Mouse (Mus musculus) intestine, postnatal 0 days (tissue): Measurements from ENCODE around the gene 1700016H13Rik. TPM values are rescaled to one million over a fixed set of nuclear protein-coding genes. Genes with fewer than 3 reads are reported as not detected.

ENCODE experiments used
- ATAC-seq: fragments of 200-750 bp; cut with Nextera tagmentation; 2 replicates; pipeline ENCODE4 v1.8.0; 2017; ENCODE audit warnings: mild to moderate bottlenecking, moderate TSS enrichment, moderate library complexity
- H3K27ac ChIP-seq: fragments of 300-500 bp; sonication (generic); 2 replicates; pipeline ENCODE4 v1.5.1; 2014; ENCODE audit warnings: mild to moderate bottlenecking, low read depth, low read length, moderate library complexity
- H3K27me3 ChIP-seq: fragments of 300-500 bp; sonication (generic); replicated peaks from 2 replicates; pipeline ENCODE4 v1.6.1; 2014; ENCODE audit warnings: low read length, mixed read lengths; ENCODE audit not compliant: control insufficient read depth, insufficient read depth
- H3K36me3 ChIP-seq: fragments of 300-500 bp; sonication (generic); 2 replicates; pipeline ENCODE4 v1.6.1; 2014; ENCODE audit warnings: mild to moderate bottlenecking, moderate library complexity; ENCODE audit not compliant: control insufficient read depth, insufficient read depth
- H3K4me1 ChIP-seq: fragments of 300-500 bp; sonication (generic); replicated peaks from 2 replicates; pipeline ENCODE4 v1.6.1; 2014; ENCODE audit warnings: antibody characterized with exemption, low read length, mixed read lengths; ENCODE audit not compliant: control insufficient read depth, insufficient read depth
- H3K4me2 ChIP-seq: fragments of 300-500 bp; sonication (generic); replicated peaks from 2 replicates; pipeline ENCODE4 v1.6.1; 2014; ENCODE audit warnings: low read depth, mild to moderate bottlenecking, moderate library complexity
- H3K4me3 ChIP-seq: fragments of 300-500 bp; sonication (generic); 2 replicates; pipeline ENCODE4 v1.5.1; 2014; ENCODE audit warnings: low read depth, low read length
- H3K9ac ChIP-seq: fragments of 300-500 bp; sonication (generic); 2 replicates; pipeline ENCODE4 v1.6.1; 2014; ENCODE audit warnings: mild to moderate bottlenecking, low read depth, low read length
- H3K9me3 ChIP-seq: fragments of 300-500 bp; sonication (generic); 2 replicates; pipeline ENCODE4 v1.6.1; 2016; ENCODE audit warnings: mixed run types; ENCODE audit not compliant: control insufficient read depth
- CTCF ChIP-seq: sonication (generic); IDR thresholded peaks from 2 replicates; pipeline ENCODE4 v1.5.1; 2016; ENCODE audit warnings: low read depth, mild to moderate bottlenecking, control low read depth, antibody characterized with exemption, moderate library complexity
- WGBS: fragments of 180-500 bp; shearing (Covaris S2); extraction: QIAGEN DNeasy Blood & Tissue Kit; methylation state at CpG from one replicate; pipeline ENCODE4 v1.1.7; 2014; 5-methylcytosine and 5-hydroxymethylcytosine counted together
- polyA plus RNA-seq: library from polyadenylated mRNA; unstranded; fragments of >200 nt; fragmentation: Nextera tagmentation; extraction: Ambion mirVana; gene quantifications from 2 replicates; pipeline ENCODE4 v1.2.1, GENCODE M21; 2015

Gene 1700016H13Rik
- polyA plus RNA-seq, 1 experiment from 2014 or later = 0.23 TPM

GRCm38 (mm10) chr5:103637162-103637561, 18.6 kb downstream of the 1700016H13Rik start:
- no peak overlapping the region for H3K4me2 ChIP-seq
- H3K27me3 ChIP-seq = no peaks in the 10 kb centered on the region
- no peak for ATAC-seq
- 87% methylated on average over 2 of the region's 2 CpGs for WGBS
- H3K4me3 ChIP-seq = no peak overlapping the region
- H3K9me3 ChIP-seq = no peaks in the 10 kb centered on the region
- H3K36me3 ChIP-seq = no peaks in the 10 kb centered on the region
- no peaks in the 10 kb centered on the region for H3K4me1 ChIP-seq
- H3K9ac ChIP-seq = no peak overlapping the region
- H3K27ac ChIP-seq = no peak overlapping the region
- no peak for TF ChIP-seq CTCF

GRCm38 (mm10) chr5:103629854-103630580, 25.8 kb downstream of the 1700016H13Rik start:
- Histone ChIP-seq H3K9ac (no peak overlapping the region), H3K4me2 (no peak overlapping the region), H3K4me3 (no peak overlapping the region), H3K36me3 (no peaks in the 10 kb centered on the region), H3K27me3 (no peaks in the 10 kb centered on the region), H3K4me1 (no peaks in the 10 kb centered on the region), H3K27ac (no peak overlapping the region), H3K9me3 (no peaks in the 10 kb centered on the region)
- no peak for ATAC-seq
- WGBS = 68% methylated on average over 9 of the region's 9 CpGs
- TF ChIP-seq CTCF = 0 out of 2 replicates have a peak, but pooled peaks have one; percentile 1

- TF ChIP-seq CTCF = no peak
- H3K27ac ChIP-seq = 0 out of 2 replicates have a peak within 1 kb of the TSS, but pooled peaks have one; percentile 23
- ATAC-seq = peak; percentile 60
These were observed 26.6 kb downstream of the 1700016H13Rik start, which contains the start of gene Slc10a6 for GRCm38 (mm10) chr5:103629111-103629764. Slc10a6 (minus strand) TSS chr5:103629403.

GRCm38 (mm10) chr5:103628499-103628898, 27.3 kb downstream of the 1700016H13Rik start:
- ATAC-seq = no peak
- no peaks in the 10 kb centered on the region for H3K27me3 ChIP-seq
- no peak overlapping the region for H3K4me2 ChIP-seq
- no peak overlapping the region for H3K9ac ChIP-seq
- TF ChIP-seq CTCF = no peak
- H3K36me3 ChIP-seq = no peaks in the 10 kb centered on the region
- 83% methylated on average over 6 of the region's 6 CpGs for WGBS
- no peak overlapping the region for H3K4me3 ChIP-seq
- H3K27ac ChIP-seq = 0 out of 2 replicates have a peak overlapping the region, but pooled peaks have one; percentile 23
- no peaks in the 10 kb centered on the region for H3K9me3 ChIP-seq
- H3K4me1 ChIP-seq = no peaks in the 10 kb centered on the region

More at GRCm38 (mm10) chr5:103629111-103629764, 26.6 kb downstream of the 1700016H13Rik start, which contains the start of gene Slc10a6:
- WGBS = 59% methylated on average over 17 of the region's 17 CpGs
- Histone ChIP-seq H3K9me3 (no peaks in the 10 kb centered on the region), H3K4me3 (no peak within 1 kb of the TSS), H3K36me3 (no peaks in the 10 kb centered on the region), H3K9ac (no peak within 1 kb of the TSS), H3K4me2 (0 out of 2 replicates have a peak within 1 kb of the TSS, but pooled peaks have one; percentile 21), H3K4me1 (no peaks in the 10 kb centered on the region), H3K27me3 (no peaks in the 10 kb centered on the region)

GRCm38 (mm10) chr5:103624831-103625230, 31.0 kb downstream of the 1700016H13Rik start:
- 79% methylated on average over 5 of the region's 5 CpGs for WGBS
- Histone ChIP-seq H3K9me3 (no peaks in the 10 kb centered on the region), H3K9ac (no peak overlapping the region), H3K4me3 (no peak overlapping the region), H3K4me2 (no peak overlapping the region), H3K4me1 (no peaks in the 10 kb centered on the region), H3K36me3 (no peaks in the 10 kb centered on the region), H3K27me3 (no peaks in the 10 kb centered on the region), H3K27ac (no peak overlapping the region)
- ATAC-seq = no peak
- TF ChIP-seq CTCF = no peak

- no peaks in the 10 kb centered on the region for H3K36me3 ChIP-seq
- no peaks in the 10 kb centered on the region for H3K9me3 ChIP-seq
- H3K4me3 ChIP-seq = no peak overlapping the region
- H3K4me2 ChIP-seq = no peak overlapping the region
- H3K27me3 ChIP-seq = no peaks in the 10 kb centered on the region
- no peak for TF ChIP-seq CTCF
- no peak for ATAC-seq
- no peak overlapping the region for H3K27ac ChIP-seq
- H3K4me1 ChIP-seq = no peaks in the 10 kb centered on the region
- 83% methylated on average over 5 of the region's 5 CpGs for WGBS
- no peak overlapping the region for H3K9ac ChIP-seq
These were observed 33.5 kb downstream of the 1700016H13Rik start for GRCm38 (mm10) chr5:103622321-103622720.
